Mouse (Mus musculus): ENCODE measurements at regions not wholly inside any gene's neighbourhood (a gene's known extent, or its start where the extent isn't known, plus 50 kb on each side); places are given as distances from the start of the nearest gene placed in this dataset.

- DNase-seq (ENCODE audit: extremely low spot score, low spot score): no peak
These were observed 77.8 kb upstream of the Sestd1 start for GRCm38 (mm10) chr2:77358176-77358575.

GRCm38 (mm10) chr2:77356798-77357197, 76.4 kb upstream of the Sestd1 start:
- no peak for DNase-seq (ENCODE audit: extremely low spot score, low spot score)

DNA sequence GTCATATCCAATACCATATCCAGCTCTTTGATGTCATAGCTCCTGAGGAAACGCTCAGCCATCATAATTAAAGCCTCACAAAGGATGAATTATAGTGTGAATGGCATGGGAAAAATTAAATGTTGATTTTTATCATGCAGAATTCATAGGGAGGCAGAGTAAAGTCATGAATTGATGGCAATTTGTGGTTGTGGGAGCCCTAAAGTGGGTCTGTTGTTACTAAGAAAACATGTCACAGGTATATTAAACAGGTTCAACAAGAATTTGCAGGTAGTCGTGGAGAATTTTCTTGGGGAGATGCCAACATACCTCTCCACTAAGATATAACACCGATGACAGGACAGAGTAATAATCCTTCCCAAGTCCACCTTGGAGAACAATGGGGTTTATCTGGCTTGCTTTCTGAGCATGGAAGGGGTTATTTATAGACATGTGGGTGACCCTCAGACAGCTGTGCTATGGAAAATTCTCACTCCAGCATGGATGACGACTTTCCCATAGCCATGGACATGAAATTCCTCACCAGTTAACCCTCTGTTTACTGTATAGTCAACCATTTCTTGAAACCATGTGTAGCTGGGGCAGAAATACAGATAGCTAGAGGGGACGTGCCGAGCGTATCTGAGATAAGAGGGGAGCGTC, 71.7 kb upstream of the Sestd1 start:
- DNase-seq (ENCODE audit: extremely low spot score, low spot score): no peak

GRCm38 (mm10) chr2:77347027-77347426, 66.6 kb upstream of the Sestd1 start:
- no peak for DNase-seq (ENCODE audit: extremely low spot score, low spot score)

GRCm38 (mm10) chr2:77343736-77344440, 63.5 kb upstream of the Sestd1 start:
- DNase-seq (ENCODE audit: extremely low spot score, low spot score): no peak

DNA sequence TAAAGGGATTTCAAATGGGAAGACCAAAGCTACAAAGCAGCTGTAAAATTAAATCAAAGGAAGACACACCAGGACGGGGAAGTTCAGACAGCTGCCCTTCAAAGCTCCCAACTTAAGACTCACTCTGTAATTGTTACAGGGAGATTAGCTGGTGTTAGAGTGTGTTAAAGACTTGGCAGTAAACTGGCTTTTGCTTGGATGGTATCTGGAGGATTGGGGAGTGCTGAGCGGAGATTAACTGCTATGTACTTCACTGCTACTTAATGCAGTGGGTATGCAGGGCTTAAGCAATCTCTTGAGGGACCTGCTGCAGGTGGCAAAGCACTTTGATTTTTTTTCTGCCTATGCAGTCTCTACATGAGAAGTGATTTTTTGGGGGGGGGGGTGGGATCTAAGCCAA, 62.0 kb upstream of the Sestd1 start:
- no peak for DNase-seq (ENCODE audit: extremely low spot score, low spot score)

- DNase-seq (ENCODE audit: extremely low spot score, low spot score): peak; percentile 90
These were observed 61.4 kb upstream of the Sestd1 start for GRCm38 (mm10) chr2:77341575-77342332.

- no peak for DNase-seq (ENCODE audit: extremely low spot score, low spot score)
These were observed 59.7 kb upstream of the Sestd1 start for GRCm38 (mm10) chr2:77340076-77340475.

GRCm38 (mm10) chr2:77337786-77338406, 57.5 kb upstream of the Sestd1 start:
- DNase-seq (ENCODE audit: extremely low spot score, low spot score): no peak

- DNase-seq (ENCODE audit: extremely low spot score, low spot score): no peak
These were observed 56.9 kb upstream of the Sestd1 start for GRCm38 (mm10) chr2:77337318-77337717.

DNA sequence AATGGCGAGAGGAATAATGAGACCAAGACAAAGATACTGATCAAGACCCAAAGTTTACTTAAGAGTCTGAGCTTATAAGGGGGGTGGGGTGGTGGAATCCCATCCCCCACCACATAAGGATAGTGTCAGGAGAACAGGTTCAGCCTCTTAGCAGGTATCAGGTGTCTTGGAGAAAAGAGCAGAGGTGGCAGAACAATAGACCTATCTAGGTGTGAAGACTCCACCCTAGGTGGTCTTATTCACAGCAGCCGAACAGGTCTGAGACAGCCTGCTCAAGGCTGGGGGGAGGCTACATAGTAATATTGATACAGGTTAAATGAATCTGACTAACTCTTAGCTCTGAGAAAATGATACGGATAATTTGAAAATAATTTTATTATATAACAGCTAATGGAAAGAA, 56.4 kb upstream of the Sestd1 start:
- DNase-seq (ENCODE audit: extremely low spot score, low spot score): no peak

GRCm38 (mm10) chr2:77334706-77335105, 54.3 kb upstream of the Sestd1 start:
- DNase-seq (ENCODE audit: extremely low spot score, low spot score): no peak

- DNase-seq (ENCODE audit: extremely low spot score, low spot score): no peak
These were observed 53.1 kb upstream of the Sestd1 start for GRCm38 (mm10) chr2:77333394-77334079.

Measured in neural tube, embryonic 10.5 days (tissue).